Mouse (Mus musculus): ENCODE measurements around the gene Adh7.

Gene Adh7

DNA sequence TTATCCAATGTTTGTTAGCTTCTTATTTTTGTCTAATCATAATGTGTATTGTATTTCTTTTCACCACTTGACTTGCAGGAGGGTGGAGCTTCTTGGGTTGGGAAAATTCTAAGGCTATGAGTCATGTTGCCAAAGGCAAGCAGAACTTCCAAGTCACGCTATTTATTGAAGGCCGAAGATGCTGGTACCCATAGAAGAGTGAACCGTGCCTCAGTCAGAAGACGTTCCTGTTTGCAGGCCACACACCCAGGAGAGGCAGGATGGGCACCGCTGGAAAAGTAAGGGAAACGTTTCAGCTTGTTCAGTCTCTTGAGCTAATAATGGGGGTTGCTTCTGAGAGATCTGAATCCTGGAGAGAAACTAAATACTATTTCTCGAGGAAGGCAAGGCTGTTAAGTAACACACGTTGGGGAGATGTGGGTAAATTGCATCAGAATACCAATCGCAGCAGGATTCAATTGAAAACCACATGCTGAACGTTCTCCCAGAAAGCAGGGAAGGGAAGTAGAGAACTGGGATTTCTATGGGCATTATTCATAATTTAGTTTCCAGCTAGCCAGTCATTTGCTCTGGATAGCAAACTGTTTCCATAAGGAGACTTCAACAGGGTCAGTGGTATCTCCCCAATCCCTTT, at the start of gene Adh7:
Adh7 (plus strand) TSS at position 130 of the 634 bp plus-strand sequence.
- no peak for DNase-seq (ENCODE audit: low read depth, low spot score)

DNA sequence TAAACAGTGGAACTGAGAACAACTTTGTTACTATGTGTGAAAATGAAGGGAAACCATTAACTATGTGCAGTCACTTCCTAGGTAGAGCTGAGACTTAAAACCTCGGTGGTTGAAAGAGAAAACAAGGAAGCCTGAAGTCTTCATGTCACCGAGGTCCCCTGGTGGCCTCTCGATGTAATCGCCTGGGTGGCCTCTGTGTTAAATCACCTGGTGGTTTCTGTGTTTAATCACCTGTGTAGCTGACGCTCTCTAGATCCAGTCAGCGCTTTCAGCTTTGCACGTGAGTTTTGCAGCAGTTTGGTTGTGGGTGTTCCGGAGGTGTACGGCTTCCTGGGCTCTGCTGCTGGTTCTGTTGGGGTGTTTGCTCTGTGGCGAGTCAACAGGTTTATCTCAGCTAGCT, 44.3 kb upstream of the Adh7 start:
- no peak for DNase-seq (ENCODE audit: low read depth, low spot score)

DNA sequence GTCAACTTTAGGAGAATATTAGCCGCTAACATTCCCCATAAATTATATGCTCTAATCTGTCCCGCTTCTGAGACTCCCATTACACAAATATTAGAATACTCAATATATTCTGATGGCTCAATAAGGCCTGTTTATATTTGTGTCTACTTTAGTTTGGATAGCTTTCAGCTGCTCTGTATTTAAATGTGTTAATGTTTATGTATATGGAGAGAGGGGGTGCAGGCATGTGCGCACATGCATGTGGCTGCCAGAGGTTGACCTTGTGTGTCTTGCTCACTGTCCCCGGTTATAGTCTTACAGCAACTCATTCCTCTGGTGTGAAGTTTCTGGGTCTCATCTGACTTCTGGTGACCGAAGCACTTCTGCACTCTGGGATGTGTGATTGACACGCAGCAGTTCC, 42.0 kb upstream of the Adh7 start:
- no peak for DNase-seq (ENCODE audit: low read depth, low spot score)

DNA sequence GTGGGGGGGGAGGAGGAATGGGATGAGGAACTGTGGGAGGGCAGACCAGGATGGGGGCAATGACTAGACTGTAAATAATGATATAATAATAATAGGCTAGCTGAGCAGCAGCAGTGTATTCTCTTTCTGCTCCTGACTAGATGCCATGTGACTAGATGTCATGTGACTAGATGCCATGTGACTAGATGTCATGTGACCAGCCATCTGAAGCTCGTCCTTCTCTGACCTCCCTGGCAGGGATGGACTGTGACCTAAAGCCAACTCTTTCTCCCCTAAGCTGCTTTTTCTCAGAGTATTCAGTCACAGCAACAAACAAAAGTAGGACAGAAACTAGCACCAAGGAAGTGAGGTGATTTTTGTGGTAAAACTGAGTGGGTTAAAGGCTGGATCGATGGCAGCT, 35.5 kb upstream of the Adh7 start:
- DNase-seq (ENCODE audit: low read depth, low spot score), result no peak

DNA sequence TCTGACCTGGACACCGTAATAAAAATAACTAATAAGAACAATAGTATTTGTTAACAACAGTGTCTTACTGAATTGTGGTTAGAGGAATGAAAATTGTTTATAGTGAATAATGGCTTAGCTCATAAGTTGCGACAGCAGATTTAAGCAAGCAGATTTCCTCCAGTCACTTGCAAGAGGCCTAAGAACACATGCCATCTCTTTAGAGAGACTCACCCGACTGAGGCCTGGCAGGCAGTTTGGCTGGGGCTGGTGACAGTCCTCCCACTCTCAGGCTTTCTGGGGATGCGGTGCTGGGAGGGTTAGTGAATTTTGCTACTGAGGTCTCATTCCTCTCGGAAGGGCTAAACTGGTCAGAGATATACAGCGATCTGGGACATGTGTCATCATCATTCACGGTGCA, 34.2 kb upstream of the Adh7 start:
- no peak for DNase-seq (ENCODE audit: low read depth, low spot score)

DNA sequence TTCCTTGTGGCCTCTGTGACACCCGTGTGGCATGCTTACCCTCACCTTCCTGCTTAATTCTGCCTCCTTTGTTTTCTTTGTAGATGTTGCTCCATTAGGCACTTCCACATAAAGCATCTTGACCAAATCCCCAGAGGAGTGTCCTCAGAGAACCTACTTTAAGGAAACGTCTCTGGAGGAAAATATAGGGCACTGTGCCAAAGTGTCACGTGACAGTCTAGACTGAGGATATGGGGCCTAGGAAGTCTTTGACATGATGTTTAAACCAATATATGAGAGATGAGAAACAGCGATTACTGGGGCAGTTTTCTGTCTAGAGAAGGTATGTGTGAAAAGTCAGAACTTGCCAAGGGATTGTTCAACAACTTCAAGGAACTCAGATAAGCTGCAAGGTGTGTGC, 32.3 kb upstream of the Adh7 start:
- DNase-seq (ENCODE audit: low read depth, low spot score), result no peak

DNA sequence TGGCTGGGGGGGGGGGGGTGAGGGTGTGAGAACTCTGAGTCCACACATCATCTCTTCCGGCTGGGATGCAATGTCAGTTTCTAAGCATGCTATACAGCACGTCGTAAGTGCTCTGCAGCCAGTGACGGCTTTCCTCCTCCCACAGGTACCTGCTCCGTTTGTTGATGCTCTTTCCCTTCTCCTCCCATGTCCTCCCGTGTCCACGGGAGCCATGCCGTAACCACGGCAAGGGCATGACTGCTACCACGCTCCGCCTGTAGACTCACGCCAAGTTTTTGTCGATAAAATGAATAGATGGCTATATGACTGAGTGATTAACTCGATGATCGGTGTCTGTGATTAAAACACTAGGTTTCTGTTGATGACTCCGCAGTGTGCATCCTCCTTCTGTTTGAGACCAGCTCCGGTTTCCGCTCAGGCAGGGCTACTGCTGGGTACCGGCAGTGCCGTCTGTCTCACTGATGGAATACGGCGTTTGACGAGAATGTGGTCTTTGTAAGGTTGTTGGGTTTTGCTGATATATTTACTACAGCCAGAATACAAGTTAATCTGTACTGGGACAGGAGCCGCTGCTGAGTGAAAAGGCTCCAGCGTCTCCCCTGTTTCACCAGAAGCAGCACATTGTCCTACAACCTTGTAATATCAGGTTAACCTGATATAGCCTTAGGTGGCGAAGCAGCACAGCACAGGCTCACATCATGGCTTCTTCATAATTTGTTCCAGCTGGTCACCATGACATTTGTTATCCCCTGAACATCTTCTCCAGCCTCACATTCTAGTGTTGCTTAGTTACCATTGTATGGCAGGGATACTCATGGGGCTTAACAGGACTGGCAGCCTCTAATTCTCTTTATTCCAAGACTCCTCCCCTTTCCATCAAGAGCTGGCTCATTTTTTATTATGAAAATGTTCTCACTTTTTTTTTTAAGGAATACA, 31.3 kb upstream of the Adh7 start:
- DNase-seq (ENCODE audit: low read depth, low spot score), result no peak

DNA sequence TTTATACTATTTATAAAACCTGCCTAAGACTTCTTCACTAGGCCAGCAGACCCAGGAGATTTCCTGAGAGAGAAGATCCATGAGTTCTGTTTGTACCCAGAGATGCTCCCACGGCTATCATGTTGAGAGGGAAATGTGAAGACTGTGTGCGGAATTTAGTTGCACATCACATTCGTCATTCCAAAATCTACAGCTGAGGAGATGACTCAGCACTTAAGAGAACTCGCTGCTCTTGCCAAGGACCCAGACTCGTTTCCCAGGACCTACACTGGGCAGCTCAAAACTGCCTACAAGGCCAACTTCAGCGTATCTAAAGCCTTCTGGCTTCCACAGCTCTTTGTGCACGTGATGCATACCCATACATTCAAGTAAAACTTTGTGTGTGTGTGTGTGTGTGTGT, 25.3 kb upstream of the Adh7 start:
- DNase-seq (ENCODE audit: low read depth, low spot score), result no peak

DNA sequence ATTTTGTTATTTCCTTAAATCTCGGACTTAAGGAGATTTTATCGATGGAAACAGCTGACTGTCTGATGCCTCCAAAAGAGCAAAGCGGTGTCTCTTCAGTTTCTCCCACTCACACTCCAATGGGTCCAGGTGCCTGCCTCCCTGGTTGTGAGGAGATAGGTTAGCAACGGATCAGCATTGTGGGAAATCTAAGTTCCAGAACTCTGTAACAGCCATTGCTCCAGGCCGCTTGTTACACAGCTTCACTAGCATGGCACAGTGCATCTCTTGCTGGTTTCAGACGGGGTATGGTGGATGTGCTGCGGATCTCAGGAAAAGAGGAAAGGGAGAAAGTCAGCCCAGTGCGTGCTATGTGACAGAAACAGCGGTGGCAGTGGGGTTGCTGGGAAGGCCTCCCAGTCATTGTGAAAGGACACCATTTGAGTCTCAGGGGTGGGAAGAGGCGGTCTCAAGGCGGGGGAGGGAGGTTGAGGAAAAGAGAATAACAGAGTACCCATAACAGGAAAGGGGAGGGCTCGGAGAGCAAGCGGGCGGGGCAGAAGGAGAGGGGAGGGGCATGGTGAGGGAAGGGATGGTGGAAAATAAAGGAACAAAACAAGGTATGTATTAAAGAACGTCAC, 23.8 kb upstream of the Adh7 start, which contains the start of gene 4930579F01Rik:
4930579F01Rik (minus strand) TSS at position 143 of the 620 bp plus-strand sequence.
- no peak for DNase-seq (ENCODE audit: low read depth, low spot score)

DNA sequence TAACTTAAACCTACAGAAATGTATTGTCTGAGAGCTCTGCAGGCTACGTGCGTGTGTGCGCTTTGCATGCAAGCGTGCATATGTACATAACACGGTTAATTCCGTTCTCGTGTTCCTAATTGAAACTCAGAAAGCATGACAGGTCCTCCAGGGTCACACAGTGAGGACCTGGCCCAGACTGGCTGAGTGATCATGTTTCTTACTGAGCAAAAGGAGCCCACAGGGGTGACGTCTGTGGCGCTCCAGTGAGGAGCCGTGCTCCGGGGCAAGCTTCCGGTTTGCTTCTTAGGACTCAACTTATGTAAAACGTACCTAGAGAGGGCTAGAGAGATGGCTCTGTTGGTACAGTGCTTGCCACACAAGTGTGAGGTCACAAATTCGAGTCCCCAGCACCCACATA, 20.5 kb upstream of the Adh7 start:
- DNase-seq (ENCODE audit: low read depth, low spot score), result no peak

DNA sequence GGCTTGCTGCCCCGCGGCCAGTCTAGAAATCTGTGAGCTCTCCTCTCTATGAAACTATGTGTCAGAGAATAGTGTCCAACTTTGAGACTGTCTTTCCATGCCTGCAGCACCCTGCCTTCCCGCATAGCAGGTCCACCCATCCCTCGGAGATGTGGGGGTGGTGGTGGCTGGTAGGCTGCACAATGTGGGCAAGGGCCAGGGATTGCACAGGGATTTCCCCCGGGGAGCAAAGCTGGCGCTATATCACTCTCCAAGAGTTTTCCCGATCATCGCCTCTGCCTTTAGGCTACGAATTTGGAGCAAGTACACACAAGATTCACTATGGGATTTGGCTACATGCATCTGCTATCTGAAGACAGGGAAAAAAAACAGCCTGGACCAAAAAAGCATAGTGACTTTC, 20.0 kb upstream of the Adh7 start:
- no peak for DNase-seq (ENCODE audit: low read depth, low spot score)

DNA sequence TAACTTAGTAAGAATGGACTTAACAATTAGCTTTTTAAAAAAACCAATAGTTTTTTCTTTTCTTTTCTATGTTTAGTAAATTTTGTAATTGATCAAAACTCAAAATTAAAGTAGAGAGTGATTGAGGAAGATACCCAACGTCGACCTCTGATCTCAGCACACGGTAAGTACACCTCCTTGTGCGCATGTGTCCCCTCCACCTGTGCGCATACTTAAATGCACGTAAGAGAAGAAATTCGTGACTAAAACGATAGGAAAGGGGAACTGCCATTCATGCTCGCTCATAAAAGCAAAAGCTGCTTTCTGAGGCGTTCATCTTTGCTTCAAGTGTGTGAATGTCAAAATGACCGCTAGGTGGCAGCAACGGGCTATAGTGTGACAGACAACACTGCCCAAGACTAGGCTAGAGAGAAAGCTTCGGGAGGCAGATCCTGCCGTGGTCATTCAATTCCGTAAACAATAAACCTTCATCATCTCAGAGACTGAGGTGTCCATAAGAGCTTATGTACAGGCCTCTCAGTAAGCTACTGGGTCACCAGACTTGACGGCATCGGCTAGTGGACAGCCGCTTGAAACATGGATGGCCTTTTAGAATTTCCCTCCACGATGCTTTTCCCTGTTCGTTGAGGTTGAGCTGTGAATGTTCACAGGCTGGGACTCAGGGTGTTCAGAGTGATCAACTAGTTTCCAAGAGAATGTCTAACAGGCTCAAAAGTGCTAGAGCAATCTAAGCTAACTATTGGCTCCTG, 19.4 kb upstream of the Adh7 start:
- DNase-seq (ENCODE audit: low read depth, low spot score), result peak; percentile 83

DNA sequence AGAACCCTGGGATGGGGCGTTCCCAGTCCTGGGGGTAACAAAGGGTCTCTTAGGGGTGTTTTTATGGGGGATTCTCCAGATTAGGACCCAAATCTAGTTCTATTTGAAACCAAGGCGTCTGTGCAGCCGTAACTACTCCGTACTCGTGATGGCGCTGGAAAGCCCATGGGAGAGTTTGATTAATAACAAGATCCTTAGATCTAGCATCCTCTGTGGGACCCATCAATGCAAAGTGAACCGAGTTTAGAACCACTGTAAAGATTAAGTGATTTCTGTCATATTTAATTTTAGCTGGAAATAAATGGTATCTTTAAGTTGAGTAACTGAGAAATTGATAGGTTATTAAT, 18.9 kb upstream of the Adh7 start:
- DNase-seq (ENCODE audit: low read depth, low spot score), result no peak

DNA sequence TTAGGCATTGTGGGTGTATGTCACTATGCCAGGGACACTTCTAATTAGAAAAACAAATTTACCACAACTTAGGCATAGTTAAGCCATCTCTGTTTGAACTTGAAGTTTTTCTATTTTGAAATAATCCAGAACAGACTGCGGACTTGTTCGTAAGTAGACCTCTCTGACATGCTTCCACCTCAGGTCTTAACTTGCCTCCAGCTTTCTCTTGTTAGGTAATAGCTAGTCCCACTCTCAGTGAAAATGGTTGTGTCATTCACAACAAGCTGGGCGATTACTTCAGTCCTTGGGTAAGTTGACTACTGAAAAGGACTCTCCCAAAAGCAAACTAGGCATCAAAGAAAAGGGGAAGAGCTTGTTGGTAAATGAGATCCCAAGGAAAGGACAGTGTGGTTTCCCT, 8.7 kb upstream of the Adh7 start:
- no peak for DNase-seq (ENCODE audit: low read depth, low spot score)

DNA sequence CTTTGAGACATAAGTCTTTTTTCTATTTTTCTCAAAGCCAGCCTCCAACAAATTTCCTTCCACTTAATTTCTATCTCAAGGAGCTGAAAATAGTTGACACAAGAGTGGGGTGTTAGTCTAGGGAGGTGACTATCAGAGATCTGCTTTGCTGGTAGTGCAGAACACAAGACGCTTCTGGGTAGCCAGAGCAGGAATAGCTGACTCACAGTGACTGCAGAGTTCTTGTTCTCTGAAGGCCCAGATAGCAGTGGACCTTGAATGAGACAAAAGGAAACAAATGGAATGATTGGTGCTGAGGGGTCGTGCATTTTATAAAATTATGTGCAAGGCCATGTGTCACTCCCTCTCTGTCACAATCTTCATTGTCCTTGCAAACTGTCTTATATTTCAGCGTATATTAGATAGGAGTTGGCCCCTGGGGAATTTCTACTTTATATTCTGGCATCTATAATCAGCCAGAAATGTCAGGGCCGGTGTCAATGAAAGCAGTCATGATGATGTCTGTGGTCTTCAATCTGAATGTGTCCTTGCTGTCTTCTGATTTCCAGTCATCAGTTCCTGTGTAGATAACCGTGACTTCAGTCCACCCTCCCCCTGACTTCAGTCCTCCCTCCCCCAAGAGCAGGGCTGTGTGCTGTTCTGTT, 7.0 kb upstream of the Adh7 start:
- DNase-seq (ENCODE audit: low read depth, low spot score), result no peak

DNA sequence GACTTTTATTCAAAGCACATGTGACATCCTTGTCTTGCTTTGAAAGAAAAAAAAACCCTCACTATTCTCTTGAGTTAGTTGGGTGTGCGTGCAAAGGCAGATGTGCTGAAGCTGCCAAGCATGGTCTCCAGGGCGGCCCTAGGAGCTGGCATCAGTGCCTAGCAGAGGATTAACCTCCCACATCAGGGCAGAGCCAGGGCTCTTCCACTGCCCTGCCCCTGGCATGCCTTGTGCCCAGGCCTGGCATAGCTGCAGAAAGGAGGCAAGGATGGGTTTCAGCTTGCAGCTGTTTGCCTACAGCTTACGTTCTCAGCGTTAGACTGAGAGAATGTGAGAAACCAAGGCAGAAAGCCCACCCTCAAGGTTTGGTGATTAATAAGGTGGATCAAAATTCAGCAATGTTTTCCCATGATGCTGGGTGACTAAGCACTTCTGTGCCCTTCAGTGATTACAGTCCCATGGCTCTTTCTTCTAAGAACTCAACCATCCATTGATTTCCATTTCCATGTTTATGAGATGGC, 5.1 kb upstream of the Adh7 start:
- DNase-seq (ENCODE audit: low read depth, low spot score), result no peak

DNA sequence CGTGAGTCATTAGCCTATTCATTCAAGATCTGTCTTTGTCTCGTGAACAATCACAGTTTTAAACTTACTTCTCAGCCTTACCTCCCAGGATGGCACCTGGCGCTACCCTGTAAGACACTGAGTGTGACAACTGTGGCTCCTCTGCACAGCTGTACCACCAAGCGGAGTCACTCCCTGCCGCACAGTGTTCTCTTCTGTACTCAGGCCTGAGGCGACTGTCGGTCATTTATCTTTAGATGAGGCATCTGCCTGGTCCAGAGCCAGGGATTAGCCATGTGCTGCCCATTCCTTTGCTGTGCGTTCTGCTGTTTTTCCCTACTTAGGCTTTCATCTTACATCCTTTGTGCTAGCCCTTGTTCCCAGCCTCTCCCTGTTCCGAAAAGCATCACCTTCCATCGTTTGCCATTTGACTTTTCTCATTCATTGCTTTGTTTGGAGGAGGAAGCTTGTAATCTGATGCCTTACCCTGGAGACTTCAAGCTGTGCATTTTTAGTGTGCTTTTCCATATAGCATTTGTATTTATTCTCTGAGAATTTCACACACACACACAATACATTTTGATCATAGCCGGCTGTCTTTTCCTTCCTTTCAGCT, 2.1 kb upstream of the Adh7 start:
- DNase-seq (ENCODE audit: low read depth, low spot score), result no peak

DNA sequence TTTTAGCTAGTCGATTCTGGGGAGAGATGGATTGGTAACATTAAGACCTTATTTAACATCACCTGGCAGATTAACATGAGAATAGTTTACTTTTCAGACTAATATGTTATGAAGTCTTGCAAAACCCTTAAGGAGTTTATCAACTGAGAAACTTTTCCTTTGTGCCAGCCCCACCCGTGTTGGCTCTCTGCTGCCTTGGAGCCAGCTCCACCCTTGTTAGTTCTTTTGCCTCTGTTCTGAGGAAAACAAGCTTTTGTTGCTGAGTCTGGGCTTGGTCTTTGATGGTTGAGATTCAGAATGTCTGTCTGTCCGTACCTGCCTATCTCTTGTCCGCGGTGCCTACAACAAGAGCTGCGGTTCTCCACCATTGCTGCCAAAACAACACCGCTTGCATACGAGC, 1.5 kb upstream of the Adh7 start:
- DNase-seq (ENCODE audit: low read depth, low spot score), result no peak

DNA sequence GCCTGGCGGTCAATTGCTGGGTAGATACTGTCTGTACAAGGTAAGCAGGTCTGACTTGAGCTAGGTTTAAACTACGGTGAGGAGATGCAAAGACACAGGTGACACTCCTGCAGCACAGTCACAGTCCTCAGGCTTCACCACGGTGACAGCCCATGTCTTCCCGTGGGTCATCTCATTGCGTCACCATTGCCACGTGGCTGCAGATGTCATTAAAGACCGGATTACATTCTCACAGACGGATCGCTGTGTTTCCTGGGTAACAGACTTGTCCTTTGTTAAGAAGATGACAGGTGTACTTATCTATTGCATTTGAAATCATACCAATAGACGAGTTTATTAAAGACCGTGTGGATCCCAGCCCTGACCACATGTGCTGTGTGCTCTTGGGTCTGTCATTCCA, 3.6 kb downstream of the Adh7 start:
- no peak for DNase-seq (ENCODE audit: low read depth, low spot score)

DNA sequence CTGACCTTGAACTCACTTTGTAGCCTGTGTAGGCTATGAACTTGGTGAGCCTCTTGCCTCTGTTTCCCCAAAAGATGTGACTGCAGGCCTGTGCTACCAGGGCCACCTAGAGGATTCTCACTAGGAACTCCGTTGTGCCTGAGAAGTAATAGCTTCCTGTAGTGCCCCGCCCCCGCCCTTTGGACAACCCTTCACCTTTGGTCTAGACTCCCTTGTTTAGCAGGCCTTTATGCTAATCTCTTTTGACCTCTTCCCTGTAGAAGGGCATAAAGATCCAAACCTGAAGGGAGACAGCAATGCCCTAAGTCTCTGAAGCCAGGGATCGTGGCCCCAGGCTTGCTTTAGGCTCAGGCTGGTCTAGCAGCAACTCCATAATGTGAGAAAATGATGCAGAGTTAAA, 5.0 kb downstream of the Adh7 start:
- DNase-seq (ENCODE audit: low read depth, low spot score), result no peak

DNA sequence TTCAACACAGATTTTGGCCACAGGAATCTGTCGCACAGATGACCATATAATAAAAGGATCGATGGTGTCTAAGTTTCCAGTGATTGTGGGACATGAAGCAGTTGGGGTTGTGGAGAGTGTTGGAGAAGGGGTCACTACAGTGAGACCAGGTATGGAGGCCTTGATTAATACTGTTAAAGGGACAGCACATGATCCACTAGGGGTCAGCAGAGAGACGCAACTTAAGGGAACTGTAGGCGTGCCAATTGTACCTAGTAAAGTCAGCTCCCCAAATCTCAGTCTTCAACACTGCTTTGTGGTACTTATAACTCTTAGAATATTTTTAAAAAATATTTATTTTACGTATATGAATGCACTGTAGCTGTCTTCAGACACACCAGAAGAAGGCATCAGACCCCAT, 5.4 kb downstream of the Adh7 start:
- DNase-seq (ENCODE audit: low read depth, low spot score), result peak; percentile 44
